Mouse (Mus musculus): ENCODE measurements at regions not wholly inside any gene's neighbourhood (a gene's known extent, or its start where the extent isn't known, plus 50 kb on each side); places are given as distances from the start of the nearest gene placed in this dataset.

DNA sequence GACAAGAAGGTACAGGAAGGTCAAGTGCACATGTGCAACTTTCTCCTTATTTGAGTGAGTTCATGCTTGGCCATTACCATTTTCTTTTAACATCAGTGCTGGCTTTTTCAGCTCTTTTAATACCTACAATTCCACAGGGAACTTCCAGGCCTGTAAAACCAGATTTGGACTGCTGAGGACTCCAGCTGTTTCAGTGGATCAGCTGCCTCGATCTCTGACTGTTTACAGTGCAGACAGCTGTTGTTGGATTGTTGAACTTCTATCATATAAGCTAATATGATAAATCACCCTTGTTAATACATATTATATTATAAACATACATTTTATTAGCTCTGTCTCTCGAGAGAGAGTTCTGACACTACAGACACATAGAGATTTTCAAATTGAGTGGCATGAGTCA lies 126.1 kb upstream of the Adamts5 start:
- no peak for TF ChIP-seq MAFK (IDR thresholded peaks at IDR 0.05; ENCODE audit: insufficient replicate concordance, low read length)
- no peak for TF ChIP-seq CTCF (conservative IDR thresholded peaks at IDR 0.05 in 1 of 2, IDR thresholded peaks at IDR 0.05 in 1 of 2; ENCODE audit: low read depth in 2 of 2, low read length in 2 of 2)
- TF ChIP-seq MXI1 (IDR thresholded peaks at IDR 0.05; ENCODE audit: low read depth, low read length): no peak
- no peak for TF ChIP-seq USF1 (IDR thresholded peaks at IDR 0.05; ENCODE audit: low read depth, low read length)
- TF ChIP-seq SIN3A (IDR thresholded peaks at IDR 0.05; ENCODE audit: low read length): no peak
- TF ChIP-seq EP300 (IDR thresholded peaks at IDR 0.05; ENCODE audit: low read length): no peak
- TF ChIP-seq TCF12 (IDR thresholded peaks at IDR 0.05; ENCODE audit: low read depth, low read length): no peak
- no peak for TF ChIP-seq POLR2A (IDR thresholded peaks at IDR 0.05; ENCODE audit: low read depth, low read length)
- no peak for TF ChIP-seq KAT2A (IDR thresholded peaks at IDR 0.05; ENCODE audit: insufficient replicate concordance, low read length)
- no peak for TF ChIP-seq TBP (conservative IDR thresholded peaks at IDR 0.05; ENCODE audit: low read depth, low read length)
- TF ChIP-seq ZNF384 (IDR thresholded peaks at IDR 0.05; ENCODE audit: low read depth, low read length): no peak
- no peak for TF ChIP-seq UBTF (IDR thresholded peaks at IDR 0.05; ENCODE audit: low read depth, low read length)
- no peak for TF ChIP-seq MAZ (IDR thresholded peaks at IDR 0.05; ENCODE audit: low read depth, low read length)
- TF ChIP-seq MEF2A (IDR thresholded peaks at IDR 0.05; ENCODE audit: borderline replicate concordance, low read depth, low read length): no peak

Measured in CH12.LX (cell line).